Mouse (Mus musculus) heart, embryonic 16.5 days (tissue): ENCODE data around the gene Kpna6. TPM values are rescaled to one million over a fixed set of nuclear protein-coding genes. Genes with fewer than 3 reads are reported as not detected.

ENCODE experiments used
- ATAC-seq: fragments of 200-750 bp; cut with Nextera tagmentation; replicated peaks from 2 replicates; pipeline ENCODE4 v1.8.0; 2017; ENCODE audit warnings: moderate number of reproducible peaks; ENCODE audit not compliant: insufficient read depth, low FRiP score; ENCODE audit errors: extremely low read depth
- H3K27ac ChIP-seq: fragments of 300-500 bp; sonication (generic); 2 replicates; pipeline ENCODE4 v1.5.1; 2014; ENCODE audit warnings: mild to moderate bottlenecking, low read length, control low read depth, moderate library complexity
- H3K27me3 ChIP-seq: fragments of 300-500 bp; sonication (generic); 2 replicates; pipeline ENCODE4 v1.6.1; 2014; ENCODE audit warnings: low read length, mixed read lengths; ENCODE audit not compliant: control insufficient read depth, insufficient read depth
- H3K36me3 ChIP-seq: fragments of 300-500 bp; sonication (generic); 2 replicates; pipeline ENCODE4 v1.6.1; 2014; ENCODE audit not compliant: control insufficient read depth, insufficient read depth
- H3K4me1 ChIP-seq: fragments of 300-500 bp; sonication (generic); 2 replicates; pipeline ENCODE4 v1.6.1; 2014; ENCODE audit warnings: low read length, mixed read lengths; ENCODE audit not compliant: control insufficient read depth, insufficient read depth
- H3K4me2 ChIP-seq: fragments of 300-500 bp; sonication (generic); 2 replicates; pipeline ENCODE4 v1.6.1; 2014; ENCODE audit warnings: low read depth, mild to moderate bottlenecking, control low read depth, low read length
- H3K4me3 ChIP-seq: fragments of 300-500 bp; sonication (generic); 2 replicates; pipeline ENCODE4 v1.5.1; 2014; ENCODE audit warnings: mild to moderate bottlenecking, control low read depth, low read length
- H3K9ac ChIP-seq: fragments of 300-500 bp; sonication (generic); 2 replicates; pipeline ENCODE4 v1.6.1; 2014; ENCODE audit warnings: low read length, control low read depth
- H3K9me3 ChIP-seq: fragments of 300-500 bp; sonication (generic); replicated peaks from 2 replicates; pipeline ENCODE4 v1.6.1; 2016; ENCODE audit warnings: low read length; ENCODE audit not compliant: control insufficient read depth
- WGBS: fragments of 180-500 bp; shearing (Covaris S2); extraction: QIAGEN DNeasy Blood & Tissue Kit; methylation state at CpG from one replicate; pipeline ENCODE4 v1.1.7; 2014; 5-methylcytosine and 5-hydroxymethylcytosine counted together
- polyA plus RNA-seq: library from polyadenylated mRNA; unstranded; fragments of >200 nt; fragmentation: Nextera tagmentation; extraction: Ambion mirVana; gene quantifications from 2 replicates; pipeline ENCODE4 v1.2.1, GENCODE M21; 2015

Gene Kpna6
- polyA plus RNA-seq, 1 experiment from 2014 or later, result 18.0 TPM

DNA sequence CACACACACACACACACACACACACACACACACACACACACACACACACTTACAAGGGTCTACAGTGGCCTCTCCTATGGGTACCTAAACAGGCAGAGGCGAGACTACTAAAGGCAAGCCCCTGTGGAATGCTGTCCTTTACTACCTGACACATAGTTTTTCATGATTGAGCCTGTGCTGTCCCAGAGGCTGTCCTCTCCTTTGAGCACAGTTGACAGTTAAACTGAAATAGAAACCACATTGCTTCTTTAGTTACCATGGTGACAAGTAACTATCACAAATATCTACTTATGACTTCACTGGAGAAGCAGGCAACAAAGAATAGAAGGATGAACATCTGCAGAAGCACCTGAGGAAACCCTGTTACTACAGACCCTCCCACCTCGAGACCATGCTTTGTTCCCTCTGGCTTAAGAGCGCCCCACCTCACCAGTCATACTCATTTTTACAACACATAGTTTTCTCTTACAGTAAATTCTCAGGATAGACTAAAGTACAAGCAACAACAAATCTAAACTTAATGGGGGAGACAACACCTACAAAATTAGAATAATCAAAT, 10.2 kb downstream of the Kpna6 start:
- no peaks in the 10 kb centered on the region; the same call in 1 of the 2 replicates for H3K4me1 ChIP-seq
- no peak overlapping the region for H3K27ac ChIP-seq
- no peak overlapping the region for H3K9ac ChIP-seq
- WGBS, result 78% methylated on average over 3 of the region's 3 CpGs
- H3K9me3 ChIP-seq, result no peaks in the 10 kb centered on the region
- no peak for ATAC-seq
- peaks cover 27% of the 10 kb centered on the region for H3K36me3 ChIP-seq
- no peak overlapping the region for H3K4me3 ChIP-seq
- H3K4me2 ChIP-seq, result no peak overlapping the region
- no peaks in the 10 kb centered on the region for H3K27me3 ChIP-seq

DNA sequence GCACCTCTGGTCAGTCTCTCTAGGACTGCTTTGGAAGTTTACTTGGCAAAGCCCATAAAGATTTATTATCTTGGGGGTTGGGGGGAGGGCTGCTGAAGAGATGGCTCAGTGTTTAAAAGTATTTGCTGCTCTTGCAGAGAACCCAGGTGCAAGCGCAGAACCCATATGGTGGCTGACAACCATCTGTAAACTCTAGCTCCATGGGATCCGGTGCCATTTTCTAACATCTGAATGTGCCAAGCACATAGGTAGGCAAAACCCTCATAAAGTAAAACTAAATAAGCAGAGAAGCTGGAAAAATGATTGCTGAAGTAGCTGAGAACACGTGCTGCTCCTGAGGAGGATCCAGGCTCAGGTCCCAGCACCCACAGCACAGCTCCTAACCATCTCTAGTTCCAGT, 11.0 kb downstream of the Kpna6 start:
- Histone ChIP-seq H3K27me3 (no peaks in the 10 kb centered on the region), H3K9me3 (no peaks in the 10 kb centered on the region), H3K4me2 (no peak overlapping the region), H3K9ac (no peak overlapping the region), H3K4me3 (no peak overlapping the region), H3K4me1 (no peaks in the 10 kb centered on the region; the same call in 1 of the 2 replicates), H3K27ac (no peak overlapping the region), H3K36me3 (peaks cover 25% of the 10 kb centered on the region)
- WGBS, result 90% methylated on average over 3 of the region's 3 CpGs
- no peak for ATAC-seq

DNA sequence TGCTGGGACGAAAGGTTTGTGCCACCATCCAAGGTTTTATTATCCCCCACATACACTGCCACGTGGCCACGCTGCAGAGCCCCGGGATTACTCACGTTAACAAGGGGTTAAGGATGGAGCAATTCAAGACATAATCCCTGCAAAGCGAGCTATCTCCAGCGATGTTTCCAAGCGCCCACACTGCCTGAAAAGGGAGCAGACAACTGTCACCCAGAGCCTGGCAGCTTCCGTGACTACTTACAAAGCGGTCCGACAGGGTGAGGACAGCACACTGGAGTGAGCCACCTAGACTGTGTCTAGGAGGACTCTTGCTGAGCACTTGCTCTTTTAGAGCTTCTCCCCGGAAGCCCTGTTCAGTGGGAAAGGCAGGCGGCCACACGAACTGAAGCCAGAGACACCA, 17.8 kb downstream of the Kpna6 start:
- H3K4me3 ChIP-seq, result no peak overlapping the region
- peaks cover 68% of the 10 kb centered on the region for H3K36me3 ChIP-seq
- H3K4me1 ChIP-seq, result no peaks in the 10 kb centered on the region
- no peaks in the 10 kb centered on the region for H3K9me3 ChIP-seq
- H3K27me3 ChIP-seq, result no peaks in the 10 kb centered on the region
- 91% methylated on average over 14 of the region's 14 CpGs for WGBS
- H3K27ac ChIP-seq, result no peak overlapping the region
- ATAC-seq, result no peak
- H3K4me2 ChIP-seq, result no peak overlapping the region
- H3K9ac ChIP-seq, result no peak overlapping the region

DNA sequence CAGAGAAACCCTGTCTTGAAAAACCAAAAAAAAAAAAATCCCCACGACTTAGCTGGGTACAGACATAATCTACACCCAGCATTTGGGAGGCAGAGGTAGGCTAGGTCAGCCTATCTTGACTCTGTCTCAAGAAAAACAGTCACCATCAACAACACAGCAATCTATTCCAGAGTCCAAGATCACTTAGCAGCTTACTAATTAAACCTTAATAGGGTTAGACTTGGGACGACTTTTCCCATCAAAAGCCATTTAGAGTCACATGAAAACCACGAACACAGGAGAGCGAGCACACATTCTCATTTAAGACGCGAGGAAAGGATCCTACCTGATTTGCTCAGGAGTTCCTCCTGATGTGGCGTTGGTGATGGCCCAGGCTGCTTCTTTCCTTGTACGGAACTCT, 22.2 kb downstream of the Kpna6 start:
- Histone ChIP-seq H3K4me3 (no peak overlapping the region), H3K4me2 (no peak overlapping the region), H3K27ac (no peak overlapping the region), H3K36me3 (peaks cover 82% of the 10 kb centered on the region), H3K4me1 (no peaks in the 10 kb centered on the region), H3K9me3 (no peaks in the 10 kb centered on the region), H3K27me3 (no peaks in the 10 kb centered on the region), H3K9ac (no peak overlapping the region)
- 95% methylated on average over 8 of the region's 8 CpGs for WGBS
- no peak for ATAC-seq

DNA sequence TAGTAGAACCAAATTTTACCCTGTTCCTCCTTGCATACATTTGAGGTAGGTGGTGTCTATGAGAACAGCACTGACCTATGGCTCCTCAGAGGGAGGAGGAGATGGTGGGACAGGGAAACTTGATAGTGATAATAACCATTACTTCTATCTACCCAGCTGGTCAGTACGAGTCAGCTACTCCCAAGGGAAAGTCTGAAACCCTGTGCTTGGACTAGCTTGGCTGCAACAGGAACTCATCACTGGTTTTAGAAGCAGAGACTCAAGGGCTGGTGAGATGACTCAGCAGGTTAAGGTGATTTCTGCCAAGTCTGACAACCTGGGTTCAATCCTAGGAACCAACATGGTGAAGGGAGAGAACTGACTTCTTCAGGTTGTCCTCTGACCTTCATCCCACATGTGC, 23.9 kb downstream of the Kpna6 start:
- 72% methylated on average over 1 of the region's 1 CpGs for WGBS
- ATAC-seq, result no peak
- no peak overlapping the region for H3K4me3 ChIP-seq
- H3K27ac ChIP-seq, result no peak overlapping the region
- H3K9me3 ChIP-seq, result no peaks in the 10 kb centered on the region
- H3K9ac ChIP-seq, result no peak overlapping the region
- H3K4me1 ChIP-seq, result no peaks in the 10 kb centered on the region
- no peaks in the 10 kb centered on the region for H3K27me3 ChIP-seq
- no peak overlapping the region for H3K4me2 ChIP-seq
- peaks cover 70% of the 10 kb centered on the region for H3K36me3 ChIP-seq

DNA sequence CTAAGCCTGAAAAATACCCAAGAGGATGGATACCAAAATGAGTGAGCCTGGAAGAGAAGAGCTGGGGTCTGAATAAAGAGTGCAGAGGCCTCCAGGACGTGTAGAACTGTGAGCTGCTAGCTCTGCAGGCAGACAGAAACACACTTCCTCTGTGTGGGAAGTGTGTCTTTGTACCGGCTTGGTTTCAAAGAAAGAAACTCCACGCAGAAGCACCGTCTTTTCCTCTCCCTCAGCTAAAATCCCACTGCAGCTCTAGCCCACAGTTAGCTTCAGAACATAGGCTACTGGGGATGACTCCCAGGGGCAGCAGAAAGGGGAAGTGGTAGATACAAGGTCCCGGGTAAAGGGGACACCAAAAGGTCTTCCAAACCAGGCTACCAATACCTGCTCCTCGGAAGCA, 27.4 kb downstream of the Kpna6 start:
- H3K4me2 ChIP-seq, result no peak overlapping the region
- H3K4me3 ChIP-seq, result no peak overlapping the region
- H3K9ac ChIP-seq, result no peak overlapping the region
- 0 out of 2 replicates have a peak, but pooled peaks cover 3% of the 10 kb centered on the region for H3K4me1 ChIP-seq
- H3K9me3 ChIP-seq, result no peaks in the 10 kb centered on the region
- no peak for ATAC-seq
- H3K27ac ChIP-seq, result no peak overlapping the region
- WGBS, result 82% methylated on average over 6 of the region's 6 CpGs
- H3K36me3 ChIP-seq, result peaks cover 48% of the 10 kb centered on the region
- no peaks in the 10 kb centered on the region for H3K27me3 ChIP-seq

DNA sequence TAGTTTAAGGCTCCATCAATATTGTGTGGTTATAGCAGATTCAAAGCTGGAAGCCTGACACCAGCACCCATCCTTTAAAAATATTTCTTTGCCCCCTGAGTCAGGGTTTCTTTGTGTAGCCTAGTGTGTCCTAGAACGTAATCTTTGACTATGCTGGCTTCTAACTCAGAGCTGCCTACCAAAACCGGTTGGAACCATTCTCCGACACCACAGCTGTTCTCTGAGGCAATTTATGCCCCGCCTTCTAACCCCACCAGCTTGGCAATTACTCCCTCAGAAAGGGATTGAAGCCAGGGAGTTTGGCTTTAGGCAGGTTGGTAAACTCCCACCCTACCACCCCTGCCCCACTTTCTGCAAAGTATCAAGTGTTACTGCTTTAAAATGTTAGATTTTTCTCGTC, 30.8 kb downstream of the Kpna6 start:
- whole genome bisulfite sequencing, result 58% methylated on average over 5 of the region's 5 CpGs
- Histone ChIP-seq H3K27ac (no peak overlapping the region), H3K36me3 (peaks cover 39% of the 10 kb centered on the region), H3K4me3 (no peak overlapping the region), H3K27me3 (no peaks in the 10 kb centered on the region), H3K9ac (peak overlapping the region; percentile 42), H3K9me3 (no peaks in the 10 kb centered on the region), H3K4me1 (peaks cover 23% of the 10 kb centered on the region), H3K4me2 (peak overlapping the region; percentile 36; the same call in 1 of the 2 replicates)
- ATAC-seq, result no peak

DNA sequence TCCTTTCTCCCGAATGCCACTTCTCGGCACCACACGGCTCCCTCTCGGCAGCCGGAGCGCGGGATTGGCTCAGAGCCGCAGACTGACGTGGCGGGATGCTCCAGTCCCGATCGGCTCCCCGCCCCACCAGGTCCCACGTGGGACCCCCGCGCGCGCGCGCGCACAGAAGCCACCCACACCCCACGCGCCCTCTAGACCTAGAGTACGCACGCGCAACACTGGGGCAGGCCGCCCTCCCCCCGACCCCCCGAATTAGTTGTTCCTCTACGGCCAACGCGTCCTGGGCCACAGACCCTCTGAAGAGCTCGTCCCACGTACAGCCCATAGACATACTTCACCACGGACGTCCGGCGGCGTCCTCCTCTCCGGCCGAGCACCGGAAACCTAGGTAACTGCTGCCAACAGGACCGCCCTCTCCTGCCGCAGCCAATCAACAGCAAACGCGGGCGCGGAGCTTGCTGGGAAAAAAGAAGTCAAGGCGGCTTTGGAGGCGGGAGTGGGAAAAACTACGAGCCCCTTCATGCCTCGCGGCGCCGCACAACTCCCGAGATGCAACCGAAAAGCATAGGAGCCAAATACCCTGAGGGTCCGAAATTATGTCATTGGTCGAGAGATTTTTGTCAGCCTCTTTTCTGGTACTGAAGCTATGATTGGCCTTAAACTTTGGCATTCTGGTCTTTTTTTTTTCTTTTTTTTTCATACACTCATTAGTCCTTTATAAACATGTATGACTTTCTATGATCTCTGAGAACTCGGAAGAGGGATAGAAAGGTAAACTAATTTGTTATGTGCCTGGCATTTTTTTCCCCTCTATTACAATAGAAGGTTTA, 31.7 kb downstream of the Kpna6 start, which contains the start of gene Txlna:
TSS of gene Txlna (minus strand) at position 428 of the 830 bp plus-strand sequence.
- Histone ChIP-seq H3K27ac (peak within 1 kb of the TSS; percentile 98), H3K4me2 (peak within 1 kb of the TSS; percentile 76), H3K4me1 (peaks cover 23% of the 10 kb centered on the region), H3K9ac (peak within 1 kb of the TSS; percentile 85), H3K27me3 (no peaks in the 10 kb centered on the region), H3K36me3 (peaks cover 42% of the 10 kb centered on the region), H3K9me3 (no peaks in the 10 kb centered on the region), H3K4me3 (peak within 1 kb of the TSS; percentile 60)
- peak; percentile 94 for ATAC-seq
- WGBS, result under 1% methylated on average over 60 of the region's 60 CpGs

DNA sequence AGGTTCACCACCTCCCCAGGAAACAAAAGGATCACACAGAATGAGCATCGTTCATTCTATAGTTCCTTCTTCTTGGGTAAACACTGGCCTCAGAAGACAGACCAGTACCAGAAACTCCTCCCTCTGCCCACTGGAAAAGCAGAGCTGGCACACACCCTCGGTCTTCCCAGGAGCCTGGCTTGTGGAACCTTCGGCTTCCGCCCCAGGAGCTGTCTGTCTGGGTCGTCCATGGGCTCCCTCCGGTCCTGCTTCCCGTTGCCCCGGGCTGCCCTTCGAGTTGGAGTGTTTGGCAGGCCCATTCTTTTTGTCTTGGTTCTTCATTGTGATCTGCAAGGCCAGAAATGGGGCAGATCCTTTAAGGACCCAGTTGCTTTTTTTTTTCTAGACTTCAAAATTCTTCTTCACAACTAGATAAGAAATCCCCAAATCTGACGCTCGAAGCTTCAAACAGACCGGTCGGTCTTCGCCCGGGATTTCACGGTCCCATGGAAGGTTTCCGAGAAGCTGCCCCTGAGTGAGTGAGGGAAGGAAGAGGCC, 32.4 kb downstream of the Kpna6 start:
- Histone ChIP-seq H3K36me3 (peaks cover 37% of the 10 kb centered on the region), H3K9ac (peak overlapping the region; percentile 85), H3K27me3 (no peaks in the 10 kb centered on the region), H3K27ac (peak overlapping the region; percentile 98), H3K4me3 (peak overlapping the region; percentile 60), H3K9me3 (no peaks in the 10 kb centered on the region), H3K4me2 (peak overlapping the region; percentile 76), H3K4me1 (peaks cover 23% of the 10 kb centered on the region)
- no peak for ATAC-seq
- 2% methylated on average over 17 of the region's 17 CpGs for WGBS
